Mouse (Mus musculus): ENCODE data around the gene Sfxn2.

Sfxn2 gene

DNA sequence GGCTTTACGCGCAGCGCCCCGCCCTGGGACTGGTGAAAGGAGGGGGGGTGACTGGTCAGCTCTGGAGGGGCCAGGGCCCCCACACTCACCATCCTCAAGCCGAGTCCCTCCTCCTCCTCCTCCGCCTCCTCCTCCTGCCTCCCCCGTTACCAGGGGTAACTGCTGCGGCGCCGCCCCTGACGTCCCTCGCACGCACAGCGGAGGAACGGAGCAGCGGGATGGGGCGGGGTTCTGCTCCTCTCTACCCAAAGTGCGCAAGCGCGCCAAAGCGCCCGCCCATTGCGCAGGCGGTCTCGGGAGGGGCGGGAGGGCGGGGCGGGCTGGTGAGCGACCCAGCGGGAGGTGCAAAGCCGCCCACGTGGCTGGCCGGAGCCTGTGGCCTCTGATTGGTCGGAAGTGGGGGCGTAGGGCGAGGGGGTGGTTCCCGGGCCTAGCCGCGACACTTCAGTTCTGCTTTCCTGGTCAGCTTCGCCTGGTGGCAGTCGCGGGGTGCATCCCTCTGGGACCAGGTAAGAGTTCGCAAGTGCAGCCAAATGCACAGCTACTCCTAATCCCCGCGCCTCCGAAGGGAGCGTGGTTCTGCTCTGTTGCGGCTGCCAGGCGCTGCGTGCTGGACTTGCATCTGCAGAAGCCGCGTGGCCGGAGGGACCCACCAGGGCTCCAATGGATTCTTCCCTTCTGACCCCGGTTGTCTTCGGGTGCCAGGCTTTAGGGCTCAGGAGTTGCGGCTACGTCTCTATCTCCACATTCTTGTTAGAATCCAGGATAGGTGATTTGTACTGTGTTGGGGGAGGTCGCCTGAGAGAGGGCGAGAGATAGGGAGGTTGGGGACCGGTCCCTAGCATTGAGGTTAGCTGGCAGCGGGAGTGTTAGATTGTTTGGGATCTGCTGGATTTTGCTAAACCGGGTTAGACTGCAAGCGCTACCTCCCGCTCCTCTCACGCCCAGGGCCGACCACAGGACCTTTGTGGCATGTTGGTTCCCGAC is at the start of gene Sfxn2, which contains the start of gene Arl3:
TSS of gene Sfxn2 (plus strand) at position 415 of the 987 bp plus-strand sequence.
TSS of gene Arl3 (minus strand) at position 248 of the 987 bp plus-strand sequence.
- DNase-seq, result peak; percentile 92 to 93

DNA sequence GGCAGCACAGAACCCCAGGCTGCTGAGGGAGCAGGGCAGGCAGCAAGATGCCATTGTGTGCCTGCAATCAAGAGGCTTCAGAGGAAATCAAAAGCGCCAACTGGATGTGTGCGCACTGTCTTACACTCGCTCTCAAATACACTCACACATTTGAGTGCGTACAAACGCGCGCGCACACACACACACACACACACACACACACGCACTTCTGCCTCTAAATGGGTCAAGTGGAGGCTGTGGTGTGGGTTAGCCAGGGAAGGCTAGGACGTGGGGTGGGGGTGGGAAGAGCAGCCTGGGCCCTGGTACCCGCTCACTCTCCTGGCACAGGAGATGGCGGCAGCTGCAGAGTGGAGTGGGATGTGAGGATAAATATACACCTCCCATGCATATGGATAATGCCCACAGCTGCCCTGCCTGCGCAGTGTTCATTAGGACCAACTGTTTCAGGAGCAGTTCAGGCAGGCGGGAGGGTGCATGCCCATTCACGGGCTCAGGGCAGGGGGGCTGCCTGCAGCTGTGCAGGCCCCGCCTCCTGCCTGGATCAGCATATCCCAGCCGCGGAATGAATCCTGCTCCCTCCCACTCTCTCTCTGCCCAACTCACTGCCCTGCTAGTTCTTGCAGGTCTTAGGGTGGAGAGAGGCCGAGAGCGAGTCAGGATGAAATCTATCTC is 49.5 kb upstream of the Sfxn2 start:
- DNase-seq, result no peak

DNA sequence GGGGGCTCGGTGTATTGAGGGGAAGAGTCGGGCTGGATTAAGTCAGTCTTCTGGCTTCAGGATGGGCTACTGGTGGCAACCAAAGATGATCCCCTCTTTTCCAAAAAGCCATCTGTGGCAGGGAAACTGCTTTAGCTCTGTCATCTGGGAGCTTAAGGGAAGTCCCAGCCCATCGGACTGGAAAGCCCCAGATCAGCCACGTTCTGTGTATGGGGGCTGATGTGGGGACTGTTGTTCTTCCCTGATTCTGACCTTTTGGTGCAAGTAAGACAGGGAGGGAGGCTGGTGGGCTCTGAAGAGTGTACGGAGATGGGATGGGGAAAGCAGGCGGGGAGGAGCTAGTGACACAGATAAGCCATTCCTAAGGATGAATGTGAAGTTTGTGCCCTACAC is 49.0 kb upstream of the Sfxn2 start:
- DNase-seq, result no peak

DNA sequence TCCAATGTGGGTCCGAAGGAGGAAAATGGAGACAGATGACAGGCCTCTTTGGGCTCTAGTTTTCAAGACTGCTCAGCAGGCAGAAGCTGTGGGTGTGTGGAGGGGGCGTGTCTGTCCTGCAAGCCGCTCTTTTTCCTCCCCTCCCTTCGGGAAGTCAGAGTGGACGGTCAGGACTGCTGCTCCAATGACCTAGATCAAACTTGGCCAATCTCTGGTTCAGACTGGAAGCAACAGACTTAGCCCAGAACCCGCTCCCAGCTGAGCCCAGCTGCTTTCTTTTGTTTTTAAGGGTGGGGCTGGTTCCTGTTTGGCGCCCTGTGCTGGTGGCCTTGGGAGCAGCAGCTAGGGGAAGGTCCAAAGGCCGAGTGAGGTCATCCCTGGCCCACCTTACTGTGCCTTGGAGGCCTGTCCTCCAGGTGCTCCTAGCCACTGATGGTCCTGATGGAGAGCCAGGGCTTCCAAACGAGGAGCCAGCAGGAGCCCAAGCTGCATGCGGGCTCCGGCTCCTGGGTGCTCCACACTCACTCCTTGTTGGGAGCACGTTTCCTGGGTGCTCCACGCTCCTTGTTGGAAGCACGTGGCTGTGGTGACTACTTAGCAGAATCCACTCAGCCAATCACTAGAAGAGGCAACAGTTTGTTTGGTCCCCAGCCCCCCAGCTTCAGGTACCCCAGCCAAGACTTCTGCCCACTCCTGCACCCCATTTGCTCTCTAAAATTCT is 48.4 kb upstream of the Sfxn2 start:
- DNase-seq, result peak in 1 of 2 experiments; percentile 42

DNA sequence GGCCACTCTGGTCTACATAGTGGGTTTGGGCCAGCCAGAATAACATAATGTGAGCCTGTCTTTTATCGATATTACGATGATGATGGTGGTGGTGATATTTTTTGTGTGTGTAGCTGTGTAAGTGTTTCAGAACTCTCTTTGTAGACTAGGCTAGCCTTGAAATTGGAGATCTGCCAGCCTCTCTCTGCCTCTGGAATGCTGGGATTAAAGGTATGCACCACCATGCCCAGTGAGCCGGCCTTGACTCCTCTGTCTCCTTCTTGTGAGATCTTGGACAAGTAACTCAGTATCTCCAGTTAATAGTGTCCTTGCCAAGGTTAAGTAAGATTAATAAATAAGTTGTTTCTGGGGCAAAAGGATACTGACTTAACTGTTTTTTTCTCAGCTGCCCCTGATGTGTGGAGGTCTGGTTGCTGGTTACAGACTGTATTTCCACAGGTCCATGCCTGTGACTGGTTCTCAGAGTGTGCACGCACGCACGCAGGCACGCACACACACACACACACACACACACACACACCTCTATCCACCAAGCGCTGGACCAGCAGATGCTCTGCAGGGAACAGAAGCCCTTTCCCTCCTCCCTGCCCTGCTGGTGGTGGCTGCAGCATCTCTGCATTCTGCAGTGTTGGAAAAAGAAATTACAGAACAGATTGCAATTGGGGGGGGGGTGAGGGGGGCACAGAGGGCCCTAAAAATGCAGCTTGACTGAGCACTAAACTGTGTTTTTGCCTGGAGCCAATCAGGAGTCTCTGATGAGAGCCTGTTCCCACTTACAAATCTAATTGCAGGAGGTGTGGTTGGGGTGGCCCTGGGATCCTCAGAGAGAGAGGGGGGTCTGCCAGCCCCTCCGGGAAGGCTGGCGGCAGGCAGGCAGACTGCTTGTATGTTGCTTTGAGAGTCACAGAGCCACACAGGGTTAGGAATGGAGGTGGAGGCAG is 47.2 kb upstream of the Sfxn2 start:
- no peak for DNase-seq

DNA sequence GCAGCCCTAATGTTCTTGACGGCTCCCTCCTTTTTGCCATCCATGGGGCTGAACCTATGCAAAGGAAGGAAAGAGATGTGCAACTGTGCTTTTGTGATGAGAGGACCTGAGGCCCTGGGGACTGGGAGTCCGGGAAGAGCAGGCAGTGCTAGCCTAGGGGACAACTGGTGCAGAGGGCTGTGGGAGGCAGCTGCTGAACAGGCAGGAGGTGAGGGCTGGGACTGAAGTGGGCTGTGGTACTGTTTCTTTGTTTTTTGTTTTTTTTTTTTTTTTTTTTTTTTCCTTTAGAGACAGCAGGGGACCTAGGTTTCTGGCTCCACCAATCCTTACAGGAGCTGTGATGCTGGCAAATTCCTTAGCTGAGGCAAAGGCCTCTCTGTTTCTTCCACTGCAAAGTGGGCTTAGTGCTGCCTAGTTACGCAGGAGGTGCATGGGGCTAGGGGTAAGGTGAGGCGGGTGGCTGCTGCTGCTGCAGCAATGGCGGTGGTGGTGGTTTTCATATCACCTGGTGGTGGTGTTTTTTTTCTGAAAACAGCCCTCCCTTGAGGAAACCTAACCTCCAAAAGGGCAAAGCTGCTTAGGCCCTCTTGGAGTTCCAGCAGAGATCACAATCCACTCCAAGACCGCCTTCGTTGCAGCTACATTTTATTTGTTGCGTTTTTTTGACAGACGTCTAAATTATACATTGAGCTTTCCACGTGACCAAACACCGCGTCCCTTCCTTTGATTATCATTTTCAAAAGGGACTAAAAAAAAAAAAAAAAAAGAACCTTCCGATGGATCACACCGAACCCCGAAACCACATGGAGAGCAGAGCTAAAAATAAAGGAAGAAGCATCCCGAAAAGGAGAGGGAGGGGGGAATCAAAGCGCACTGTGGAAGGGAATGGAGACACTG is 45.3 kb upstream of the Sfxn2 start:
- DNase-seq, result no peak

DNA sequence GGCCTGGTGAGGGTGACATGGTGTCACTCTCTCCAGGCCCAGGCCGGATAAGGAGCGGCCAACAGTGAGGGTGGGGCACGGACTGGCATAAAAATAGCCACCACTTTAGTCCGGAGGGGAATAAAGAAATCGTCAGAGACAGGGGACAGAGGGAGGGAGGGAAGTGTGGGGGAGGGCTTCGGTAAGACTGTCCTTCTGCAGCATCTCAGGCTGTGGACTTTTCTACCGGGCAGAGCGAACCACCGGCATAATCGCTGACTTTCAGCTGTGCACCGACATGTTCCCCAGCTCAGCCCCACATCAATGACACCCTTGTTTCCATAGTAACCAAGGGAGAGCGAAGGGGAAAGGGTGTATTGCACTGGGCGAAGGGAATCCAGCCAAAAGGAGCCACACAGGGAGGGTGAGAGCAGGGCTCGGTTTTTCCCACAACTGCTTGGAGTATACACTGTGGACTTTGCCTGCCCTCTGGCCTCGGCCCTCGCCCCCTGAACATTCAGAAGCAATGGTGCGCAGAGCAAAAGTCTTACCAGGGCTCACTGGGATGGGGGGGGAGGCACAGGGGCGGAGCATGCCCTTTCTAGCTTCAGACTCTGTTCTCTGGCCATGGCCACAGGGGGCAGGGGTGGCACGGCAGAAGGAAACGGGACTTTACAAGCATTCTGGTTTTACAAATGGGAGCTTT is 44.5 kb upstream of the Sfxn2 start:
- peak; percentile 80 to 83 for DNase-seq

DNA sequence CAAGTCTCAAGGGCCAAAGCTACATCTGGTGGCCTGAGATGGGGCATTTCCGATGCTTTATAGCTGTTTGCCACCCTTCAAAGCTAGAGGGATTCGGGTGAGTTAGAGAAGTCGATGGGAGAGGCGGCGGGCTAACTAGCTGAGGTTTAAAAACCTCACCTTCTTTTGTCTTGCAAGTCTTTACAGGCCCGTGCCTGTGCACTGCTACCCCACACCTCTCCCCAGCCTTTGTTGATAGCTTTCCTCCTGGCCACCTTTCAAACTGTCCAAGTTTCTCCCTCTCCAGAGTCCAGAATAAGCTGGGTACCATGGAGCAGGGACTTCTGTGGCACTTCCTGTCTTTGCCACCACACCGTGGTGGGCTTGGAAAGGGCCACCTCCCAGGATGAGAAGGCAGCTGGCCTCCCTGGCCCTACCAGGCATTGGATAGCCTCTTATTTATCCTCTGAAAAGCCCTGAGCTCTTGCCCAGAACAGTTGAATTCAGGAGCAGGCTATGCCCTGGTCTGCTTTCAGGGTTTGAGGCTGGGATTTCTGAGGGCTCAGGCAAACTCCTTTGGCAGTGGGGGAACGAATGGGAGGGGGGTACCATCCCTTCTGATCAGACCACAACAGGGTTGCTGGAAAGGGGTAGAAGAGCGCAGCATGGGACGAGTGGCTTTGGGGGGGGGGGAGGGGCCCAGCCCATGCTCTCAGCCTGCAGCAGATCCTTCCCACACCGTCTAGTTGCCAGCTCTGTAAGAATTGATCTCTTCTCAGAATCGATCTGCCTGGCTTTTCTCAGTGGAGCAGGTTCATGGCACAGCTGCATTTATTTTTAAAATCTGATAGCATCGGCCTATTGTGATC is 43.3 kb upstream of the Sfxn2 start:
- DNase-seq, result no peak

DNA sequence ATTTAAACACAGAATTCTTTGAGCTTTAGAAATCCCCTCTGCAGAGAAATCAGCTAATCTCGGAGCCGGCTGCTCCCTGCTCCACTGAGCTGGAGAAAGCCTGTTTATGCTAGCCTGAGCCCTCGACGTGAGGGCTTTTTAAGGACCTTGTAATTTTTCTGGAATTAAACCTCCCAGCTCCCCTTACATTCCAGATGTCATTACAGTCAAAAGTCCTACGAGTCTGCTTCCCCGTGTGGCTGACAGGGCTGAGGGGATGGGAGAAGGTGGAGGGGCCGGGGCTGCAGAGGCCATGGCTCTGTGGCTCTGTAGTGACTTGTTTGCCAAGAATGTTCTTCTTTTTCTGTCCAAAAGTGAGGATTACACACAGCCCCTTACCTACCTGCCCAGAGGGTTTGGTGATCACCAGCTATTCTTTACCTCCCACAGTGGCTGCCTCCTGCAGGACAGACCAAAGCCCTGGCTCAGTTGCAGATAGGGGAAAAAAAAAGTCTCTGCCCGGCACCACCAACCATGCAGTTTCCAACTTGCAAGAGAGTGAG is 42.6 kb upstream of the Sfxn2 start:
- DNase-seq, result no peak

DNA sequence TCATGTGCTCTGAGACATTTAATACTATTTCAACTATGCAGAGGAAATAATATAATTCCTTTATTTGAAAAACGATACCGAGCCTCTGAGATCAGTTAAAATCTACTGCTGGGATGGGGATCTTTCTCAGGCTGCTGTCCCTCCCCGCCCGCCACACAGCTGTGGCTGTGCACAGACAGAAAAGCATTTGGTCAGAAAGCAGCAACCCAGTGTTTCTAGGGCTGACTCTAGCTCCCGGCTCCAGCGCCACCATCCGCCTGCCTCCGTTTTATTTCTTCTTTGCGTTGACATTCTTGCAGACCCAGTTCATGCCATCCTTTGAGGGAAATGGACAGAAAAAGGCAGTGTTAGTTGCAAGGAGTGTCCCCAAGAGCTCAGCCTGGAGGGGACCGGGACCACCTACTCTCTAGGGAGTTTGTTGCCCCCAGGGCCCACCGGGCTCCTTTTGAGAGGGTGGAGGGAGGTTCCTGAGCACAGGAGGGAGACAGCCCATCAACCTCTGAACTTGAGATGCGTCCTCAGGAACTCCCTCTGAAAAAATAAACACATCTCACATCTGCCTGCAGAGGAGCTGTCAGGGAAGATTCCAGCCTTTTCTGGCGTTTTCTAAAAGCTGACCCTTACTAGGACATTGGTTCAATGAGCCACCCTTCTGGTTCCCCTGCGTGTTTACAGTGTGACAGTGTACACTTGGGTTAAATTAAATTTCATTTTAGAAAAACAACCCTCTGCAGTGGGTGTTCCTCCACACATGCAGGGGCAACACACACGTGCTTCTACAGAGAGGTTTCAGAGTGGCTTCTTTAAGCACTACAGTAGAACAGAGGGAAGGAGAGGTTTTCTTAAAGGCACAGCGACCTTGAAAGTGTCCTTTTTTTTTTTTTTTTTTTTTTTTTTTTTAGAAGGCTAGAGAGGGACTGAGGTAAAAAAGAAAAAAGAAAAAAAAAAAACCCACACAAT is 41.8 kb upstream of the Sfxn2 start:
- DNase-seq, result no peak

DNA sequence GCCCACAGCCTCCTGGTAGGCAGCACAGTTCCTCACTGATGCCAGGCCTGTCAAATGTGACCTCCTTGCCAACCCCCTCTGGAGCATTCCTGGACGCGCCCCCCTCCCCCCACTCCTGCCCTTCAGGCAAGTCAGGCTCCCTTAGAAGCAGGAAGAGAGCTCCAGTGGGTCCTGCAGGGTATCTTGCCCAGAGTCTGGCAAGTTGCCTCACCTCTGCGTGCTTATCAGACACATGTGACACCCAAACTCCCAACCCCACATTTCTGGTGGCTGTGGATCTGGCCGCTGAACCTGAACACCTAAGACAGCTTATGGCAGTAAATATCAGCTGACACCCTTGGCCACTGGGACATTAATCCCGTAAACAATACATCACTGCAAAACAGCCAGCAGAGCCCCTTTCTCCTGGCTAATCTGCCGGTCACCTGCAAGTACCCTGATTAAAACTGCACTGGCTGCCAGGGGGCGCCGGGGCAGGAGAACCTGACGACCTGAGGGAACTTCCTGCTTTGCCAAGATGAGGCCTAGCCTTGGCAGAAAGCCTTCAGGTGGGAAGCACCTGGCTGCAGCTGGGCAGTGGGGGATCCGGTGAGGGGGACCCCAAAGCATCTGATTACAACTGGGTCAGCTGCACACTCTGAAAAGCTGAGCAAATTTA is 41.0 kb upstream of the Sfxn2 start:
- DNase-seq, result no peak

DNA sequence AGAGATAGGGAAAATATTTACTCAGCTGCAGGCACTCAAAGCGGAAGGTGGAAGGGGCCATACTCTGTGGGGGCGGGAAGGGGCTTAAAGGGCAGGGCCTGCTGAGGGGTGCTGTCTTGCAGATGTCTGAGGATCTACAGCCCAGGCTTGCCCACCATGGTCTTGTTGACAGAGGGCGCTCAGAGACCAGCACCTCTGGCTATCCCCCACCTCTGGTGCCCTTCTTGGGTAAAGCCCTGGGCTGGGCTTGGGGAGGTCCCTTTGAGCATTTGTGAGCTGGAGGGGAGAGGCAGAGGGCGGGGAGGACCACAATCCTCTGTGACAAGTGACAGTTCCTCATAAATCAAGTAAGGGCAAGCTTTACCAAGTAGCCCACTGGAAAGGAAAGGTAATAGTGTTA is 40.1 kb upstream of the Sfxn2 start:
- DNase-seq, result no peak

DNA sequence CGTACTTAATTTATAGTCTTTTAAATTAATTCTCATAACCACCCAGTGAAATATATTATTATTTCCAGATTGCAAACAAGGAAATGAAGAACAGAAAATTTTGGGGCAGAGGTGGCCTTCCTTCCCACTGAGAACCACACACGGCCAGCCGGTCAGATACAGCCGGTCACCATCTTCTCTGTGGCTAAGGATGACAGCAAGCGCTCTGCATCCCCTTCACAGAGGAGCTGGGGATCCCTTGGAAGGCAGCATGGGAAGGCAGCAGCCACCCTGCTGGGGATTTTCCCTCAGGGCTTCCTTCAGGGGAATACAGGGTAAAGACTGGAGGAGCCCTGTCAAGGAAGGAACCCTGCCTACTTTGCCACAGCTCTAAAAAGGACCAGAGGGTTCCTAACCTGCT is 39.6 kb upstream of the Sfxn2 start:
- no peak for DNase-seq

DNA sequence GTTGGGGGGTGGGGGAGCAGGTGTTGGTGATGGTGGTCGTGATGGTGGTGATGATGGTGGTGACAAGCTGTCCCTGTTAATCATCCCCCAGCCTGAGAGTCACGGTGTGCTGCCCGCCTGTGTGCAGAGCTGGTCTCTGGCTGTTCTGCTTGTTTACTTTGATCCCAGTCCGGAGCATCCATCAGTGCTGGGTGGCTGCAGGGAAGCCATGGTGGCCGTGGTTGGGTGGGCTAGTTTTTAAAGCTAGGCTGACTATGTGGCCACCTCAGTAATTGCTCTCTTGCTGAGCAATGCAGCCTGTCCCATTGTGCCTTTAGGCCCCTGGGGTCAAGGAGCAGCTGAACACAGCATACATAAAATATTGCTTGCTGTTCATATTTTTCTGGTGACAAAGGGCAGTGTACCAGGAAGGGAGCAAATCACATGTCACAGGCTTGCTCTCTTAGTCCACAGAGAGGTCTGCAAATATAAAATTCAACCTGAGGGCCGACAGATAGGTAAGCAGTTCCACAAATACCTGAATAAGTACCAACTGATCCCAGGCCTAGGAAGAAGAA is 38.5 kb upstream of the Sfxn2 start:
- no peak for DNase-seq

DNA sequence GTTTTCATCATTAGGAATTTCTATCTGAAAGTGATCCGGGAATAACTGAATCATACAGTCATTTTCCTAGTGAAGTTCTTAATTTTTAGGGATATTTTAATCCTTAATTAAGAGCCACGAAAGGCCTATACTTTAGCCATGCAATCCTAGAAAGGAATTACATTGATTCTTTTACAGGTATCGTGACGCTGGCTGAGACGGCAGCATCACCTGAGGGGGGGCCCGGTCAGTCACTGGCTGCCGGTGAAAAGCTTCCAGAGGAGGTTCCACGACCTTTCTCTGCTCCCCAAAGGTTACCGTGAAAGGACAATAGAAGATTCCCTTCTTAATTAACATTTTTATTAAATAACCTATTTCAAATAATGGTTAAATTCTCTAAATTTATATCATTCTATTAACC is 35.8 kb upstream of the Sfxn2 start:
- no peak for DNase-seq

DNA sequence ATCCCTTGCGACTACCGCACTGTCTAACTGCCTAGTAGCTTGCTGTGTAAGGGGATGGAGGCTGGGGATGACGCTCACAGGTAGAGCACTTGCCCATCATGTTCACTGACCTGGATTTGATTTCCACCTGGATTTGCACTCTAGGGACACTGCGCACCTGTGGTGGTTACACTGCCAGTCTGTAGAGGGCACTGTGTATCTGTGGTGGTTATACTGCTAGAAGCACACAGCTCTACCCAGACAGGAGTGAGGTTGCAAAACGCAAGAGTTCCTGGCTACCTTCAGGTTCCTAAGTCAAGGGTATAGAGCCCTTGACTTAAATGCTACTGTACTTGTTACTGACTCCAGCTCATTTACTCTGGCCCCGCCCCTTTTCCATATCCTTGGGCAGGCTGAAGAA is 35.0 kb upstream of the Sfxn2 start:
- no peak for DNase-seq

DNA sequence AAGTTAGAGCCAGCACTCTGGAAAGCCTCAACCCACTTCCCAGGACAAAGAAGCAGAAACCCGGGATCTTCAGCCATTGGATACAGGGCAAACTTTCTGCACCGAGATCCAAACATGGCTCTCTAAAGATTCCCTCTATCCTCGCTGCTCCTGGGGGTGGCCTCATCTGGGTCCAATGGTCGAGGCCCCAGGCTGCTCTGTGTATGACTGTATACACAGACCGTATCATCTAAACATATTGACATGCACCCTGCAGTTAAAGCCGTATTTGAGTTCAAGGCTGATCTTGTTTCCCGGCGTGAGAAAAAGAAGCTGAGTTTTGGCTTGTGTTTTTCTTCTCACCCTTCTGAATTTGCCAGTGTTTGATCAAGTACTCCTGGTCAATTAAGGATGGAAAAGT is 30.4 kb upstream of the Sfxn2 start:
- DNase-seq, result no peak

Data from B cell, adult 2 months (primary cell).